Mouse (Mus musculus): ENCODE measurements around the gene Gm8720. TPM values are rescaled to one million over a fixed set of nuclear protein-coding genes. Genes with fewer than 3 reads are reported as not detected.
"Not testable (repeated sequence)": the region's sequence is repeated elsewhere in the genome, so short reads cannot be mapped to it uniquely, and the experiment has no call there.

Gm8720 gene
- polyA plus RNA-seq (2012; fragmentation: generic; extraction: Trizol): not detected

- not testable (repeated sequence) for H3K4me2 ChIP-seq (ENCODE audit: low read depth); H3K36me3 ChIP-seq (ENCODE audit: control insufficient read depth, insufficient read depth); H3ac ChIP-seq (ENCODE audit: control insufficient read depth, insufficient read length); H3K27me3 ChIP-seq (ENCODE audit: control insufficient read depth, insufficient read depth, insufficient read length); H3K79me2 ChIP-seq (ENCODE audit: control insufficient read depth, insufficient read depth); H3K4me3 ChIP-seq
Observed at GRCm38 (mm10) chr7:23067356-23067755, at the start of gene Gm8720. TSS of gene Gm8720 (minus strand) at chr7:23067456.

DNA sequence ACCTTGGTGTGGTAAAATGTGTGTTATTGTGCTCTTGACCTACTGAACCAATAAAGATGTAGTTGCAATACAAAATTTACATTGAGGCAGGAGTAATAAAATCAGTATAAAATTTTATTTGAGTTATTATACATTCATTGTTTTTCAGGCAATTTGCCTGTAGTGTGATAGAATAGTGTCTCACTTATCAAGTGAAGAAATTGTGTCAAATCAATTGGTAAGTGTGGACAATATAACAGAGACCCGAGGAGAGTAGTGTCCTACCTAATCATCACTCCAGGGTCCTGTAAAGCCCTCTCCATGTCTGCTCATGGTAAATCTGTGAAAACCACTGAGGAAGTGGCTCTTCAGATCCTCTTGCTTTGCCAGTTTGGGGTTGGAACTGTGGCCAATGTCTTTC is 12.0 kb downstream of the Gm8720 start, which contains the start of gene Vmn1r163:
Gene Vmn1r163 (plus strand): TSS at position 301 of the 400 bp plus-strand sequence.
- H3ac ChIP-seq (ENCODE audit: control insufficient read depth, insufficient read length); H3K4me2 ChIP-seq (ENCODE audit: low read depth); H3K4me3 ChIP-seq; H3K27me3 ChIP-seq (ENCODE audit: control insufficient read depth, insufficient read depth, insufficient read length); H3K36me3 ChIP-seq (ENCODE audit: control insufficient read depth, insufficient read depth); H3K79me2 ChIP-seq (ENCODE audit: control insufficient read depth, insufficient read depth): not testable (repeated sequence)

GRCm38 (mm10) chr7:23019823-23020222 is 47.4 kb downstream of the Gm8720 start, which contains the start of gene Gm4216:
TSS of gene Gm4216 (minus strand) at chr7:23019923.
- not testable (repeated sequence) for H3K79me2 ChIP-seq (ENCODE audit: control insufficient read depth, insufficient read depth); H3K4me3 ChIP-seq; H3K36me3 ChIP-seq (ENCODE audit: control insufficient read depth, insufficient read depth); H3K4me2 ChIP-seq (ENCODE audit: low read depth); H3K27me3 ChIP-seq (ENCODE audit: control insufficient read depth, insufficient read depth, insufficient read length); H3ac ChIP-seq (ENCODE audit: control insufficient read depth, insufficient read length)

Other genes starting within 250 kb of the Gm8720 start
- not detected for gene Vmn1r159, start 223.9 kb downstream of the Gm8720 start, polyA plus RNA-seq (2012; fragmentation: generic; extraction: Trizol)
- gene Vmn1r160, start 196.2 kb downstream of the Gm8720 start, polyA plus RNA-seq (2012; fragmentation: generic; extraction: Trizol): not detected
- not detected for gene Gm4214, start 82.8 kb downstream of the Gm8720 start, polyA plus RNA-seq (2012; fragmentation: generic; extraction: Trizol)
- not detected for gene Gm4216, start 47.5 kb downstream of the Gm8720 start, polyA plus RNA-seq (2012; fragmentation: generic; extraction: Trizol)
- not detected for gene Vmn1r163, start 11.9 kb downstream of the Gm8720 start, polyA plus RNA-seq (2012; fragmentation: generic; extraction: Trizol)
- not detected for gene Gm10662, start 77.0 kb upstream of the Gm8720 start, polyA plus RNA-seq (2012; fragmentation: generic; extraction: Trizol)
- gene Vmn1r165, start 149.9 kb upstream of the Gm8720 start, polyA plus RNA-seq (2012; fragmentation: generic; extraction: Trizol): not detected
- gene Vmn1r166, start 184.2 kb upstream of the Gm8720 start, polyA plus RNA-seq (2012; fragmentation: generic; extraction: Trizol): not detected
- gene Gm6902, start 211.4 kb upstream of the Gm8720 start, polyA plus RNA-seq (2012; fragmentation: generic; extraction: Trizol): not detected
- 1.5 TPM for gene Nlrp4e, start 233.7 kb upstream of the Gm8720 start, polyA plus RNA-seq (2012; fragmentation: generic; extraction: Trizol)